Mouse (Mus musculus) cerebral cortex, adult 2 months (tissue): ENCODE results near the gene Gm10322.

Source experiments
- WGBS: fragments of 180-500 bp; shearing (Covaris S2); methylation state at CpG from one replicate; pipeline ENCODE4 v1.1.7; 2018; 5-methylcytosine and 5-hydroxymethylcytosine counted together

Gm10322 gene

DNA sequence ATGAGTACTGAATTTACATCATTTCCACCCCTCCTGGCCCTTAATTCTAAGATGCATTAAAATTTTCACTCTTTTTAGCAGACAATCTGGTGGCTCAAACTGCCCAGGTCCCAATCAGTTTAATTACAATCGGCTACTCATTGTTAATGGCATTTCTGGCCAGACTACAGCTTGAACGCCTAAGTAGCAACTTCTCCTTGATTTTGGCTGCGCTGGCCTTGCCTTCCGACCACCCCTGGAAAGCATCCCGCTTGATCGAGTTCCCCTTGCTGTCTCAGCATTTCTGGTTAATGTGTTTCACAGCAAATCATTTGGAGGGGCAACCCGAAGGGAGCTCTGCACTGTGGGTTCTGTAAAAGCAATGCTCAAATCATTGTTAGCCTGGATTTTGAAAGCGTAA lies 13.8 kb upstream of the Gm10322 start:
- 61% methylated on average over 8 of the region's 8 CpGs for WGBS

DNA sequence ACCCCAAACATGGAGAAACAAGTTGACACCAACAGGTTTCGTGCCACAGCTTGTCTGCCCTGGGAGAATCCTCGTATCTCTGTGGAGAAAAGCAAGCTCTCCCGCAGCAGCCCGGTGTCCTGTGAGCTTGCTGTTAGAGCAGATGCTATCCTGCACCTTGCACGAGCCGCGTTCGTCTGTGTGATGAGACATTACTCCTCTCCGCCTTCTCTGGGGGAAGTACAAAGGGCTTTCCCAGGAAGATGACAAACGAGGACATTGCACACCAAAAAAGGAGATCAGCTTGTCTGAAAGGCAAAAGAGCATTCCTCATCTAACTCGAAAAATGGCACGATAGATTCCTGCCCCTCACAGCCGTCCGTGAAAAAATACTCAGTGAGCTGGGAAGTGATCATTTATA lies 13.0 kb upstream of the Gm10322 start:
- WGBS: 43% methylated on average over 14 of the region's 14 CpGs

DNA sequence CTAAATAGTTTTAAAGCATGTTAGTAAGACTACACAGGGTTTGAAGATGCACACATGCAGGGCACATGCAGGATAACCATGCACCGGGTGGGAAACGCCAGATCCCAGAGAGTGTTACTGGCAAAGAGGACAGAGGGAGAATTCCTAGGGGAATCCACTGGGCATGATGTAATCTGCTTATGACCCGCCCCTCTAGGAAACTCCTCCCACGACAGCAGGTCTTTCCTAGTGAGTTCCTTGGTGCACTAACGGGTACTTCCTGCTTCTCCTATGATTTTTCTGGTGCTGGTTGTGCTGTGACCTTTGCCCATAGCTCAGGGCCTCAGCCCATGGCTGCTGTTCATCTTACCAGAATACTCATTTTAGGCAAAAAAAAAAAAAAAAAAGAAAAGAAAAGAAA lies 12.0 kb upstream of the Gm10322 start:
- WGBS: 78% methylated on average over 5 of the region's 5 CpGs

DNA sequence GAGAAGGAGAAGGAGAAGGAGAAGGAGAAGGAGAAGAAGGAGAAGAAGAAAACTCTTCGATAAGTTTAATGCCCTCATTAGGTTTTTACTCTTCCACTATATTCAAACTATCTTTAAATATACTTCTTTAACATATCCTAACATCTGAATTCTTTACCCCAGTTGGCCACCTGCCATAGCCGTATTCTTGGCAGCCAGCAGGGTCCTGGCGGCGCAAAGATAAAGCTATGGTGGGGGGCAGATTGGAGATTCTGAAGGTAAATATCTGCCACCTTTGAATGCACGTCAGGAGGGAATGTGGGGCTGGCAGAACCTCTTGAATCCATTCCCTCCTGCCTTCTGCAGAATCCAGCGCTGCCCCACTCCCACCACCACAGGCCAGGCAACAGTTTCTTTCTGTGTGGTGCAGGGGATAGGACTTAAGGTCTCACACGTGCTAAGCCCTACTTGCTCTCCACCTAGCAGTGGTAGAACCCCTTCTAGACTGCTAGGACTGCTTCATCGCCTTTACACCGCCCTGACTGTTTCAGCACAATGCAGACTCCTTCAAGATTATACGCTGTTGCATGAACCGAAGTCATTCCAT lies 10.9 kb upstream of the Gm10322 start:
- 71% methylated on average over 11 of the region's 11 CpGs for WGBS

DNA sequence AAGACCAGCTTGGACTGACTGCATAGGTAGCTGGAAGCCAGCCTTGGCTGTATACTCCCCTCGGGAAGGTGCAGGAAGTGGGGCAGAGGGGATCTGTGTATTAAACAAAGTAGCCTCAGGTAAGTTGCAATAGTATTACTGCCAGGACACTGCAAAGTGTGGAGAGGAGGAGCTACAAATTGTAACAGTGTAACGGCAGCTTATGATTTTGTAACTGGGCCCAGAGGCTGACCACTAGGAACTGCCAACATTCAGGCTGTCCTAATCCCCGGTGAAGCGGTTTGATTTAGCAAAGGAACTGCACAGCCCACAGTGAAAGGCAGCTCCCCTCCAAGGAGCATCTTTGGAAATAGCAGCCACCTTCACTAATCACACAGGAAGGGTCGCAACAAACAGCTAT lies 2.6 kb upstream of the Gm10322 start:
- 58% methylated on average over 5 of the region's 5 CpGs for WGBS

DNA sequence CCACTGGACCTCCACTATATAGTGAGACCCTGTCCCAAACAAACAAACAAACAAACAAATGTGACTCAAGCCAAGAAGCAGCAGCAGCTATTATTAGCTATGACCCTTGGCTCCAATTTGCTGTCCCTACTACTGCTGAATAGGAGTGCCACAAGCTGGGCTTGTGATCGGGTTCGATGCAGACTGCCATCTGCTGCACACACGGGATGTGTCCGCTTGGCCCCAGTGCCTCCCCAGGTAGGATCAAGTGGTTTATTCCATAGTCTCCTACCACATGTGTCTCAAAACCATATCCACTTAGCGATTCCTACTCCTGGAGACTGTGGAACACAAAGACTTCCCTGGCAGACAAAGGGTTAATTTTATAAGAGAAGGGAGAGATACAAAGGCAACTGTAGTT lies 1.7 kb upstream of the Gm10322 start:
- WGBS: 46% methylated on average over 5 of the region's 5 CpGs

DNA sequence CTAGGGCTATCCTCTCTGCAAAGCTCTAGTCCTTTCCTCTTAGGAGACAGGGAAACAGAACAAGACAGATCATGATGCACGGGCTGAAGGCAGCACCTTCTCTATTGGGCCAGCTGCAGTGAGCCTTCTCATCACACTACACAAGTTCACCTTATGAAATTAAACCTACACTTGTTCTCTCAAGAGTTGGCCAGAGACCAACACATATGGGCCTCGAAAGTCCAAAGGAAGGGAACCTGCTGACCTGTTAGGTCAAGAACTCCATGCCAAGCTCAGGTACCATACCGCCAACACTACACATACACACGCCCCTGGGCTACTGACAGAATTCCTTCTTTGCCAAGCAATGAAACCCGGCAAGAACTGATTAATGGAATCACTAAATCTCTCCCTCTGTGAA lies 452 bp upstream of the Gm10322 start:
- 12% methylated on average over 5 of the region's 5 CpGs for WGBS

DNA sequence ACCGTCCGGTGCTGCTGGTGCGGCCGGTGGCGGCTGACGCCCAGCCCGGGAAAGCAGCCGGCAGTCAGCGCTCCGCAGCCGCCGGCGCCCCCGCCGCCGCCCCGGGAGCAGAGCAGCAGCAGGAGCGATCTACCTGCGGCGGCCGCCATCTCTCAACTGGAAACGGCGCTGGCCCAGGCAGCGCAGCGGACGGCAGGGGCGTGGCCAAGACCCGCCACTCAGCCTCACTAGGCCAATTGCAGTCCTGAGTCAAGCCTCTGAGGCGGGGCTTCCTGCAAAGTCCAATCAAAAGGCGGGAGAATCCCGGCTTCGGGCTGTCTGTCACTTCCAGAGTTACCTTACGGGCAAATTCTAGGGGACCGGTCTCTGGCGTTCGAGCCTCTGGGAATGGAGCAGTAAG lies 659 bp downstream of the Gm10322 start, which contains the start of gene Mcu:
Gene Mcu, minus strand, starts transcription at position 171 of the 400 bp plus-strand sequence.
- under 1% methylated on average over 34 of the region's 36 CpGs for WGBS

DNA sequence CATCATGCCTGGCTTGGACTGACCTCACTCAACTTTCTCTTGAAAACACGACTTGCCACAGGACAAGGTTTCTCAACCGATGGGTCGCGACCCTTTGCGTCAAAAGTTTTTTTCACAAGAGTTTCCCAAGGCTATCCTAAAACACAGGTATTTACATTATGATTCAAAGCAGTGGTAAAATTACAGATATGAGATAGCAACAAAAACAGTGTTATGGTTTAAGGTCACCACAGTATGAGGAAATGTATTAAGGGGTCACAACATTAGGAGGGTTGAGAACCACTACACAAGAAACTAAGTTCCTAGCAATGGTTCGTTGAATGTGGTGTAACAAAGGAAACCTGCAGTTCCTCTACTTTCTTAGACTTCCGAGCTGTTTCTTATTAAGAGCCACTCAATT lies 1.9 kb downstream of the Gm10322 start:
- WGBS: 90% methylated on average over 7 of the region's 7 CpGs

DNA sequence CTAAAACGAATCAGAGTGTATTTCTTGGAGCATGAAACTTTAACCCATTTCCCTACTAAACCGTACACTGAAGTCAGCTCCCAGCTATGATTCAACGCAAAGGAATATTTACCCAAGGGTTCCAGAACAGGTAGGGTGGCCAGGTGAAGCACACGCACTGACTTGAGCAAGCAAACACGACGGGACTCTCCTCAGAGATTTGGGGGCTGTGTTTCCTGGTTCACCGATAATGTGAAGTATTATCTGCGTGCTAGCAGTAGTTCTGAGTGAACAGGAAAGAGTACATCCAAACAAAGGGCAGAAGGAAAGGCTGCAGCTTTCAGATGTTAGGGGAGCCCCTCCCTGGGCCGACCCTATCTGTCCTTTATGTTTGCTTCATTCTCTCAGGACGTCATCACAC lies 5.5 kb downstream of the Gm10322 start:
- WGBS: 72% methylated on average over 10 of the region's 10 CpGs

DNA sequence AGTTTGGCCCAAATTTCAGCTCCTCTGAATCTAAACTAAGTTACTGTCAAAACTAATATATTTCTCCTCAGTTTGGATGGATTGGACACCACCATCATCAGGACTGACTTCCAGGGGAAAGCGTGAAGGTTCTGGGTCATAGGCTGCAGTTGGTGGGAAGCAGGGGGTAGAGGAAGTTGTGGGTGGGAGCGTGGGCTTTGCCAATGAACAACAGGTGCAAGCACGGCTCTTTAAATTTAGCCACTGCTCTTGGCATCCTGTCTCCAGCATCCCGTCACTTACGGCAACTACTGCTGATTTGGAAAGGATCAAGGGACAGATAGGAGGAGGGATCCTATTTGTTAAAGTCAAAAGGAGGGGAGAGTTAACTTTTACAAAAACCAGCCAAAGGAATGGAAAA lies 7.6 kb downstream of the Gm10322 start:
- 48% methylated on average over 5 of the region's 5 CpGs for WGBS

DNA sequence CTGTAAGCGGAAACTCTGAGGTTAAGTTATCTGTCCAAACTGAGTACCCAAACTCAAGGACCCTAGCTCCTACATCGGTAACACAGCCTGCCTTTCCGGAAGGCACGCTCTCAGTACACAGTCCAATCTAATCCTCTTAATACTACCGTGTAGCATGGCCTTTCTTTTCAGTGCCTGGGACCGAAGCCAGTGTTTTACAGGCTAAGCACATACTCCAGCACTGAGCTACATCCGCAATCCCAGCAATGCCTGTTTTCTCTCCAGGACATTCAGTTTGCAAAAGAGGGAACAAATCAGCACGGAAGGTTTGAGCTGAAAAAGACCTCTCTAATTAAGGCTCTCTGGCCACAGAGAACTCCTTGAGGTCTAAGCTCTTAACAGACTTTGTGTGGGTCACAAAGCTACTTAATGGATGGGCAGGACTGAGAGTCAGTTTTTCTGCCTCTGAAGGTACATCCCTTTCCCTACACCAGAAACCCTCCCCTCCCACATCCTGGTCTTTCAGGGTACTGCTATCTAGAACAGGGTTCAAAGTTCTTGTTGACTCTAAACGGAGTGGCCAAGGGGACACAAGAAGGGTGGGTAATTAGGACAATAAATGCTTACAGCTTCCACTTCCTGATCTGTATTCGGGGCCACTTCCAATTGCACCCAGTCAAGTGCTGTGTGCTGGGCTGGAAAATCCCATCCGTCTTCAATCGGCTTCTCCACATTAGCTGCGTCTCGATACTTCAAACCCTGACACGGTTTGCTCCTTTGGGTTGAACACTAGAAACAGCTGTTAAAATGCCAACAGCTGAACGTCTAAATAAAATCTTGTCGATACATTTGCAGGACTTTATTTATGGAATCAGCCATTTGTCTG lies 13.0 kb downstream of the Gm10322 start:
- WGBS: 52% methylated on average over 17 of the region's 17 CpGs

DNA sequence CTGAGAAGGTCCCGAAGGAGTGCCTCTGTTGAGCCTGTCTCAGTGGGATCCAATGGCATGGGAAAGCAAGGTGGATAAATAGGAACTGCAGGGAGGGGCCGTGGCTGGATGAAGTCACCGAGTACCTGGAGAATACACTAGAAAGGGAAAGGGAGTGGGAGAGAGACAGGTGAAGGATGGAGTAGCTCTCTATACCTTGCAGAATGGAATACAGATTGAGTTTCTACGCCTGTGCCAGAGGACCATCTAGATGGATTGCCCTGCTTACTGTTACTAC lies 13.6 kb downstream of the Gm10322 start:
- WGBS: 72% methylated on average over 4 of the region's 4 CpGs

DNA sequence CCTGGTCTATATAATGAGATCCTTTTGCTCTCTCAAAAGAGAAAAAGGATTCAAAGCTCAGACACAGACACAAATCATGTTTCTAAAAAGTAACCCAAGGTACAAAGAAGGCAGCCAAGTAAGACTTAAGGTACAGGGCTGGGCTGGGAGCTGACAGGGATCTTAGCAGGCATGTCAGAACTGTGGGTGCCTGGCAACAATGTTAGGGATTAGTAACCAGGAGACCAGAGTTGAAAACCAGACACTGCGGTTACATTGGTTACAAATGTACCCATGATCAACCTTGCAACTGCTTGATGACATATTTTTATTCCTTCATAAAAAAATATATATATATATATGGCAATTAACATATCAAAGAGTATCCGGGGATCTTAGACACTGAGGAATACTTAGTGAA lies 20.2 kb downstream of the Gm10322 start:
- 78% methylated on average over 2 of the region's 2 CpGs for WGBS

DNA sequence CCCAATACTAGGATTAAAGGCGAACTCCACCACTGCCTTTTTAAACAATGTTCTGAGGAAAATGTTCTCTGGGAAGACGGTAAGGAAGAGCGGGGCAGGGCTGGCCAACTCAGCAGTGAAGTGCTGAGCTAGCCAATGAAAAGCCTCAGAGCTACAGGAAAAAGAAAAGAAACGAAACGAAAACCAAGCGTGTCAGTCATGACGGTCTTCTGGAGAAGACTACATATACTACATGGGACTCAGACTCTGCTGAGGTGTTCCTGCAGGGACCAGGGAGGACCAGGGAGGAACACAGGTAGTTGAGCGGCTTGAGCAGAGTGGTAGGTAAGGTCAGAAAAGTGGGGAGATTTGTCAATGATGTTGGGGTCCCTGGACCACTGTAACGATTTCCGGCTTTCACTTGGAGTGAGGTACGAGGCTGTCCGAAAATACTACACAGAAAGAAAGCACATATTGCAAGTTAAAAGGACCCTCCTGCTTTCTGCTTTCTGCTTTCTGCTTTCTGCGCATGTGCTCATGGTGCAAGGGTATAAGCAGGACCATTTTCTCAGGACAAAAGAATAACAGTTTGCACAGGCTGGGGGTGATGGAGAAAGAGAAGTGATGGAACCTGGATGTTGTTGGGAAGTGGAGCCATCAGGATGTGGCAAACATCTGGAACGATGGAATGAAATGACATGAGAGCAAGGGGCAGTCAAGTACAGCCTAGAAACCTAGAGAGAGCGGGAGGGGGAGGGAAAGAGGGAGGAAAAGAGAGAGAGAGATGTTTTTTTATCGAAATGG lies 21.1 kb downstream of the Gm10322 start:
- WGBS: 77% methylated on average over 16 of the region's 16 CpGs

DNA sequence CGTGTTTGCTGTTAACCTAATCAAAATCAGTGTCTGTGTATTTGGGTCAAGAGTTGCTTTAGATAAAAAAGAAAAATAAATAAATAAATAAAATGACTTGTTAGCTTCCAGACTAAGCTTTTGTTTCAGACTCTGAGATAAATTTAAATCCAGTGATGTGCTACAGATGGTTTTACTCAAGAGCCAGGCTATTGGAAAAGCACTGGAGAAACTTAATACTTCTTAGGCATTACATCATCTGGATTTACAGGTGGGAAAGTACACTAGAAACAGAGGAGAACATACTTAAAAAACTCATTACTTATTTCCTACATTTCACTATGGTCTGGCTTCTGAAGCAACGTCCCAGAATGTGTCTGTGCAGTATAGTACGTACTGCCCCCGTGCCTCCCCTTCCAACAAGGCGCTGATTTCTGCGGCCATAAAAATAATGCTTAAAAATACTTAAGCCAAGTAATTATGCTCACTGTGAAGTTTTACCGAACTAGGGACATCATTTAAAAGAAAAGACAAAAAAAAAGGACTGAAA lies 21.8 kb downstream of the Gm10322 start:
- WGBS: 83% methylated on average over 7 of the region's 7 CpGs

DNA sequence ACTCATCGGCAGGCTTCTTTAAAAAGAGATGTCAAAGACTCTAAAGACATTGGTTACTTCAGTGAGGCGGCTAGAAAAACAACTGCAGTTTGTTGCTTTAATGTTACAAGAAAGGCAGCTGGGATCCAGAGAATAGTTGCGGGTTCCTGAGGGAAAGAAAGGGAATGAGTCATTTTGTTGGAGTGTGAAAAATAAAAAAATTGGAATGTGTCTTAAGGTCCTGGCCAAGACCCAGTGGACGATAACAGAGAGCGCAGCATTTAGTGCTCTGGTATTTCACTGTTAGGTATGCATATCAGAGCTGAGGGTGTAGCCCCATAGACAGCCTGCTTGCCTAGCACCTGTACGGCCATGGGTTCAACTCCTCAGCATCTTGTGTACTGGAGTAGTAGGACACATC lies 22.7 kb downstream of the Gm10322 start:
- WGBS: 60% methylated on average over 6 of the region's 6 CpGs

DNA sequence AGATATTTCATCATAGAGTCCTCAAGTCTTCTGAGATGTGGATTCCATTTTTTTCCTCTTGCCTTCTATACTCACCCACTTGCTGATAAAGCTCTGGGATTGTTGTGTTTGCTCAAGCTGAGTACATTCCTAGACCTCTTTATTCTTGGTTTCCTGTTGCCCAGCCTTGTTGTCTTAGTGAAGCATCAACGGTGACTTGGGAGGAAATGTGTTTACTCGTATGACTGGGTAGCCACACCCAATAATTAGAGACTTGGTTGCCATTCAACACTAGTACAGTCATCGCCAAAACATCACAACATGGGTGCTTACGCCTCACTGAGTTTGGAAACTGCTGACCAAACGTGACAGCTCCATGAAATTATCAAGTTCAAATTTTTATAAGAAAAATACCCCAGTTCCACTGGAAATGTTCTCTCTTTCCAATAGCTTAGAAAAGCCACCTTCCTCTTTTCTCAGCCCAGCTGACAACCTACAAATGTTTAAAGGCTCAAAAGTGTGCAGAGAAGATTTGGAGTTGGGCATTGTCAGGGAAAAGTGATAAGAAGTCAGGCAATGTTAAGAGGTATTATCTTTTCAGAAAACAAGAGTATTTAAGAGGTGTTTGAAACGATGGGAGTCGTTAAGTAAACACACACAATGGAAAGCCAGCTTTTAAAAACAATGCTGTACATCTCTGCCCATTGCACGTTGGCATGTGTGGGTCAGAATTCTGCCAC lies 27.0 kb downstream of the Gm10322 start:
- 70% methylated on average over 8 of the region's 8 CpGs for WGBS

DNA sequence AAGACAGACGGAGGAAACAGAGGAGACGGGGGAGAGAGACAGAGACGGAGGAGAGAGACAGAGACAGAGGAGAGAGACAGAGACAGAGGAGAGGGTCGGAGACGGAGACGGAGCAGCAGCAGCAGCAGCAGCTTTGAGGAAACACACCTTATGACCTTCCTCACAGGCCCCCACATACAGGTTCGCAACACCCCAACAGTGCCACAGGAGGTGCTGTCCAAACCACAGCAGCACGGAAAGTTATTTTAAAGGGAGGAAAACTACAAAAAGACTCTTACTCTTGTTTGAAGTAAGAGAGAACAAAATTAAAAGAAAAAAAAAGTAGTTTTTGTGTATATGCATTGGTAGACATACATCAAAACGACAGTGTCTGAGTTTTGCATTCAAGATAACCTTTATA lies 27.8 kb downstream of the Gm10322 start:
- WGBS: 86% methylated on average over 9 of the region's 9 CpGs

DNA sequence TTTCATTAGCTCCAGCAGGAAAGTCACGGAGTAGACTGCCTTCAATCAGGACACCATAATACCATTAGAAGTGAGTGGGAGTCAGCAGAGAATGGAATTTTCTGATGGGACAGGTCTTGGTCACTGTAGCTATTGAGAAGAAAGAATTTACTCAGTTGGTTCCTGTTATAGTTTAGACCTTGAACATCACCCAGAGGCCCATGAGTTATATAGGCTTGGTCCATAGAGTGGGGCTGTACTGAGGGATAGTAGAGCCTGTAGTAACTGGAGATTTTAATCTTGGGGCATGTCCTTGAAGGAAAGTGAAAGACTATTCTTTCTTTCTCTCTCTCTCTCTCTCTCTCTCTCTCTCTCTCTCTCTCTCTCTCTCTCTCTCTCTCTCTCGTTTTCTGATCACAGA lies 28.8 kb downstream of the Gm10322 start:
- 88% methylated on average over 2 of the region's 2 CpGs for WGBS

DNA sequence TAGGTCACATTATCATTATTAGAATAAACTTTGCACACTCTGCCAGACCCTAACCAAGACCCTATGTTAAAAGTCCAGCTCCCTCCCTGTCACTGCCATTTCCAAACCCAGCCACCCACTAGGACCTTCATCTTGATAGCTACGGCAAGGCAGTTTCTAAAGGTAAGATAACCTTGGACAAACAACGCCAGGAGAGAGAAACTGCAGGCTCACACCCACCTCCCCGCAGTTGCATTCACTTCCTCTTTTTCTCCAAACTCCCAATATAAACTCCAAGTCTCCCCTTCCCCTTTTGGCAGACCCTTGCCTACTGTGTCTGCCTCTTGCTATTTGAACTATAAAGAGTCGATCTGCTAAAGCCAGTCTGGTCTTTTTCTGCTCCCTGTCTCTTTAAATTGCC lies 29.3 kb downstream of the Gm10322 start:
- 87% methylated on average over 4 of the region's 4 CpGs for WGBS

DNA sequence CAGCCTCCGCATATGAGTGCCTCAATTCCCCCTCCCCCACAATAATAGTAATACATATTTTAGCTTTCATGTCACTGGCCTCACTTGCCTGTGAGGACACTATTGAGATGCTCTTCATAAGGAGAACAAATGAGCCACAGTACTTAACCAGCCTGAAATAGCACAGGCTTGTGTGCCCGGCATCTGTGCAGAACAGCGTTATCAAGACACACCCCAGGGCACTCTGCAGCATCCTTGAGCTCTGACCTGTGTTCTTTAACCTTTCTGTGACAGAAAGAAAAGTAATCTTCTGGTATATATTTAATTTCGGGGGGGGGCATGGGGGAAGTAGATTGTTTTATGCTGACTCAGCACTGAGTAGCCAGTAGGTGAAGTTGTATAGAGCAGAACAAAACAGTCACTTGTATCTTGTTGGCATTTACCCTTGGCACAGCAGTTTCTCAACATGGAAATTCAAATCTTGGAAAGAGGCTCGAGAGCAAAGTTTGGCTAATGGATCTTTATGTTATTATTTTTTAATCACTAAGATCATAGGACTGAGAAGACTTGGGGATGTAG lies 31.0 kb downstream of the Gm10322 start:
- WGBS: 82% methylated on average over 5 of the region's 5 CpGs
